Mouse (Mus musculus): ENCODE measurements around the gene Cflar.
"Not testable (repeated sequence)": the region's sequence is repeated elsewhere in the genome, so short reads cannot be mapped to it uniquely, and the experiment has no call there.

GRCm38 (mm10) chr1:58663365-58663764, 47.9 kb upstream of the Cflar start:
- not testable (repeated sequence) for TF ChIP-seq POLR2A (IDR thresholded peaks at IDR 0.05; ENCODE audit: low read depth, low read length); ETS1 (conservative IDR thresholded peaks at IDR 0.05; ENCODE audit: low read depth, low read length); HCFC1 (IDR thresholded peaks at IDR 0.05; ENCODE audit: low read depth, low read length); CTCF (conservative IDR thresholded peaks at IDR 0.05 in 1 of 2, IDR thresholded peaks at IDR 0.05 in 1 of 2; ENCODE audit: low read depth in 2 of 2, low read length in 2 of 2); POLR2AphosphoS2 (IDR thresholded peaks at IDR 0.05; ENCODE audit: low read depth, low read length); CHD2 (IDR thresholded peaks at IDR 0.05; ENCODE audit: low read length); ZC3H11A (IDR thresholded peaks at IDR 0.05; ENCODE audit: low read depth, low read length); MEF2A (IDR thresholded peaks at IDR 0.05; ENCODE audit: borderline replicate concordance, low read depth, low read length); ZKSCAN1 (IDR thresholded peaks at IDR 0.05; ENCODE audit: borderline replicate concordance, low read depth, low read length); BHLHE40 (IDR thresholded peaks at IDR 0.05; ENCODE audit: low read depth, low read length); EP300 (IDR thresholded peaks at IDR 0.05; ENCODE audit: low read length); MAX (IDR thresholded peaks at IDR 0.05; ENCODE audit: low read length); MAFK (IDR thresholded peaks at IDR 0.05; ENCODE audit: insufficient replicate concordance, low read length)

Data from CH12.LX (cell line).